Mouse (Mus musculus): ENCODE measurements around the gene Cd200.

Gene Cd200

DNA sequence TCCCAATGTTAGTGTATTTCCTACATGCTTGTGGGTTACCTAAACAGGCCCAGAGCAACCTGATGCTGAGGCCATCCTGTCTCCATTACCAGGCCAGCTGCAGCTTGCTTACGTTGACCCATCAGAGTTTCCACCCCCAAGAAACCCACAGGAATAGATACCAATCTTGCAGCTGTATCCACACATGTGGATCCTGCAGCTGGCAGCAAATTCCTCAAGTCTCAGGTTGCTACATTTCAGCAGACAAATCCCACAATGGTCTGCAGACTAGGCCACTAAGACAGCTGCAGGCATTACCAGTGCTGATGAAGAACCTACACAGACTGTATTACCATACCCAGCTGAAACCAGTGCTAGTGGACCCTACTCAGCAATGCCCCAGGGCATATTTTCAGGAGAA, 72.4 kb downstream of the Cd200 start:
- DNase-seq (ENCODE audit: low spot score in 2 of 2) = no peak

DNA sequence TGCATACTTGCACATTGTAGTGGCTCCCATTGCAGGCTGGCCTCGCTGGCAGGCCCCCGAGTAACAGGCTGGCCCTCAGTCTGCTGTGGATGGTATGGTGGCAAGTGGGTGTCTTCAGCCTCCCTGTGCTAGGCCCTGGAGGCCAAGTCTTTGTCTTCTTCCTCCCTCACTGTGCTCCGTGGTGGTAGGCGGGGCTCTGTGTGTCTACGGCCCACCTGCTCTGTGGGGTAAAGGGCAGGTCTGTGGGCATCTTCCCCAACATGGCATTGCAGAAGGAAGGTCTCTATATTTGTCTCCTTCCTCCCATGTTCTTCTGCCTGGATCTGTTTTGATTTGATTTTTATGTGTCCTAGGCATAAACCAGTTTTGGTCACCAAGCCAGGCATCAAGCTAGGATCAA, 74.0 kb downstream of the Cd200 start:
- DNase-seq (ENCODE audit: low spot score in 2 of 2) = no peak

DNA sequence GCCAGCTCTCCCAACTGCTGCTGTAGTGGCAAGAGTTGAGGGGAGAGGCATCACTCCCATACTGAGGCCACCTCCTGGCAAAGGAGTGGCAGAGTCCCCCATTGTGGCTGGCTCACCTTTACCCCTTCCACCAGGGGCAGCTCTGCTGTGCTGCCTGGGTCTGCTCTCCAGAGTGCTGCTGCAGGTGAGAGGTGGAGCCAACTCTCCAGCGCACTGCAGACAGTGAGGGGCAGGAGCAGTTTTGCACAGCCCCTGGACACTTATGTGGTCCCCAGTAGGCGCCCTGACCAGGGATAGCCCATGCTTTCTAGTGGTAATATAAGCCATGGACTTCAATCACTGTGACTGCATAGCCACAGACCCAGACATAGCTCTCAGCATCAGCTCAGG, 74.5 kb downstream of the Cd200 start:
- DNase-seq (ENCODE audit: low spot score in 2 of 2) = no peak

DNA sequence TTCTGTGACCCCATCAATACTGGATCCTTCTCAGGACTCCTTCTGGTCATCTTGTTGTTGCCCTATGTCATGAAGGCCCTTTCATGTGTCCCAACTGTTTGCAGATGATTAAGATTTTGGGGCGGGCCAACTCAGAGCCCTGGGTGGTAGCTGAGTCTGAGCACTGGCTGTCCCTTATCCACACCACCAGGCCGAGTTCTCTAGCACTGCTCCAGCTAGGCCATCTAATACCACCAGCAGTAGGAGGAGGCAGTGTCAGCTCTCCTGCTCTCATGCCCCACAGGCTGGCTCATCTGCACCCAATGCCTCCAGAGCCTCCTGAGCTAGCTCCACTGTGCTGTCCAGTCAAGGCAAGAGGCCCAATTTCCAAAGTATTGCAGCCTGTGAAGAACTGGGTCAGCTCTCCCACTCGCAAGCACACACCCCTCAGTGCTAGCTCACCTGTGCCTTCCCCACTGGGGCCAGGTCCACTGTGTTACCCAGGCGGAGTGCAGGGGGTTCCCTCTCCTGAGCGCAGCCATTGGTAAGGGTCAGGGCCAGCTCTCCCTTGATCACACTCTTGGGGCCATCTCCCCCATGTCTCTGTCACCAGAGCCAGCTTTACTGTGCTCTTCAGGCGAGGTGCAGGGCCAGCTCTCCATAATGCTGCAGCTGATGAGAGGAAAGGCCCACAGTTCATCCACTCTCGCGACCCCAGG, 75.0 kb downstream of the Cd200 start:
- no peak for DNase-seq (ENCODE audit: low spot score in 2 of 2)

DNA sequence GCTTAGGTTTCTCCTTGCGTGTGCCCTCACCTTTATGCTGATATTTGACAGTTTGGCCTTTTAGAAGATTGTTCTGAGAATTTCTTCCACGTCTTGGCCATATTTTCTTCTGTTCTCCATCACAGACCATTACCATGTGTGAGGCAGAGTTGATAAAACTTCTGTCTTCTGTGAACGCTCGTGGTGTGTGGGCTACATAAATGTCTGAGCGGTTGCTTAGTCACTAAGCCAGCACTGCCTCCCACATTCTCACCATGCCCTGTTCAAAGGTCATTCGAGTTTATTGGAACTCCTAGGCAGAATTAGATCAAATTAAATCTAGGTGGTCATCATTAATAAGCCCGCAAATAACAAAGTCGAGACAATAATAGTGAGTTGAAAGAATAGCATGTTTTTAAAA, 76.3 kb downstream of the Cd200 start:
- DNase-seq (ENCODE audit: low spot score in 2 of 2) = no peak

Data from frontal cortex, postnatal 14 days (tissue).